Mouse (Mus musculus) erythroblast, adult 5-6 weeks (primary cell): ENCODE results near the gene Brix1. TPM values are rescaled to one million over a fixed set of nuclear protein-coding genes. Genes with fewer than 3 reads are reported as not detected.
"Not testable (repeated sequence)": the region's sequence is repeated elsewhere in the genome, so short reads cannot be mapped to it uniquely, and the experiment has no call there.

Experiments used
- ATAC-seq: replicated peaks from 2 replicates; pipeline ENCODE4 v1.8.0; 2016; ENCODE audit warnings: moderate number of reproducible peaks, mild to moderate bottlenecking, moderate TSS enrichment, inconsistent platforms; ENCODE audit not compliant: poor library complexity, low FRiP score, severe bottlenecking
- total RNA-seq, 2 experiments: library from RNA; stranded (forward) in 1 of 2; stranded (reverse) in 1 of 2; fragments of 150-400 nt in 1 of 2; fragments of 200-764, 138-1000 nt in 1 of 2; gene quantifications; 2 replicates each; pipeline versions ENCODE4 v1.2.3 to v1.2.4; 2015 to 2017; ENCODE audit warnings: low replicate concordance in 2 of 2

Gene Brix1
- total RNA-seq (2015; ENCODE audit: low replicate concordance) (32.2 and 39.6 TPM in 2 replicates), total RNA-seq (2017; ENCODE audit: low replicate concordance) (4.9 and 12.0 TPM in 2 replicates)

- peak; percentile 100 for ATAC-seq
Measured at GRCm38 (mm10) chr15:10485484-10486364, at the start of gene Brix1, which contains the start of gene Rad1. TSS of gene Brix1 (minus strand) at chr15:10485947. TSS of gene Rad1 (plus strand) at chr15:10486018.

- ATAC-seq = no peak
Measured at GRCm38 (mm10) chr15:10534591-10534990, 48.8 kb upstream of the Brix1 start.

- ATAC-seq = not testable (repeated sequence)
Measured at GRCm38 (mm10) chr15:10533361-10533760, 47.6 kb upstream of the Brix1 start.

GRCm38 (mm10) chr15:10531352-10531751 is 45.6 kb upstream of the Brix1 start:
- no peak for ATAC-seq

- no peak for ATAC-seq
Measured at GRCm38 (mm10) chr15:10525896-10526295, 40.1 kb upstream of the Brix1 start.

GRCm38 (mm10) chr15:10515166-10515565 is 29.4 kb upstream of the Brix1 start:
- no peak for ATAC-seq

- no peak for ATAC-seq
Measured at GRCm38 (mm10) chr15:10506099-10506498, 20.4 kb upstream of the Brix1 start.

GRCm38 (mm10) chr15:10500838-10501719 is 15.3 kb upstream of the Brix1 start:
- ATAC-seq = no peak

GRCm38 (mm10) chr15:10500035-10500434 is 14.3 kb upstream of the Brix1 start:
- no peak for ATAC-seq

GRCm38 (mm10) chr15:10499593-10499992 is 13.8 kb upstream of the Brix1 start:
- no peak for ATAC-seq

- not testable (repeated sequence) for ATAC-seq
Measured at GRCm38 (mm10) chr15:10496696-10497095, 10.9 kb upstream of the Brix1 start.

- no peak for ATAC-seq
Measured at GRCm38 (mm10) chr15:10495944-10496343, 10.2 kb upstream of the Brix1 start.

GRCm38 (mm10) chr15:10490101-10490500 is 4.4 kb upstream of the Brix1 start:
- ATAC-seq = no peak

GRCm38 (mm10) chr15:10487246-10487645 is 1.5 kb upstream of the Brix1 start:
- ATAC-seq = no peak

- no peak for ATAC-seq
Measured at GRCm38 (mm10) chr15:10486365-10486839, 655 bp upstream of the Brix1 start.

- no peak for ATAC-seq
Measured at GRCm38 (mm10) chr15:10470941-10471340, 14.8 kb downstream of the Brix1 start.

GRCm38 (mm10) chr15:10470151-10470831 is 15.5 kb downstream of the Brix1 start, which contains the start of gene Dnajc21:
TSS of gene Dnajc21 (minus strand) at chr15:10470516.
- ATAC-seq = peak; percentile 97

- ATAC-seq = peak; percentile 33
Measured at GRCm38 (mm10) chr15:10469641-10470150, 16.1 kb downstream of the Brix1 start.

- no peak for ATAC-seq
Measured at GRCm38 (mm10) chr15:10468761-10469160, 17.0 kb downstream of the Brix1 start.
